ENCODE assay signal across 9 mouse cellular contexts in genomic region chr11:117330951-117331254, GRCm38 (mm10).
A peak's percentile ranks its signal among the peaks of the same experiment; 100 is the strongest.
DNase-seq lines count a peak whose midpoint lies in the region; ATAC-seq and TF ChIP-seq lines count a peak whose summit lies in the region.
"Had no signal": no experiment of that assay in that cellular context is flagged by ENCODE, and none has a peak within 500 bp of the region (broad histone marks: within the 10 kb centered on the region; RNA-seq: fewer than 3 reads in every experiment).

No protein-coding gene starts in this region.

- H3K4me3 ChIP-seq in heart, embryonic 15.5 days: no peak overlapping the region
- H3K4me3 ChIP-seq in MEL (ENCODE audit: control insufficient read depth in 1 of 2, insufficient read depth in 1 of 2, low read depth in 2 of 2, low read length in 2 of 2): peak overlapping the region; percentile 67 to 77
- H3K4me3 ChIP-seq in hindbrain, embryonic 16.5 days (ENCODE audit: low read length): no peak overlapping the region
- no peak overlapping the region for H3K4me3 ChIP-seq in midbrain, embryonic 12.5 days

- H3K4me2 ChIP-seq in heart, embryonic 15.5 days: peak overlapping the region; percentile 94
- peak overlapping the region; percentile 79 for H3K4me2 ChIP-seq in hindbrain, embryonic 16.5 days (ENCODE audit: low read length)
- H3K4me2 ChIP-seq in midbrain, embryonic 12.5 days (replicated peaks): peak overlapping the region; percentile 71

- no peak for TF ChIP-seq CTCF in MEL (IDR thresholded peaks at IDR 0.05 in 2 of 3, conservative IDR thresholded peaks at IDR 0.05 in 1 of 3; ENCODE audit: control insufficient read depth in 1 of 3, insufficient read depth in 1 of 3, low read depth in 2 of 3, low read length in 3 of 3, poor library complexity in 1 of 3, severe bottlenecking in 1 of 3)

- no peaks in the 10 kb centered on the region for H3K27me3 ChIP-seq in heart, embryonic 15.5 days
- no peaks in the 10 kb centered on the region for H3K27me3 ChIP-seq in MEL (ENCODE audit: control insufficient read depth in 1 of 2, insufficient read depth in 2 of 2, low read length in 2 of 2)
- no peaks in the 10 kb centered on the region for H3K27me3 ChIP-seq in hindbrain, embryonic 16.5 days (replicated peaks; ENCODE audit: control insufficient read depth, insufficient read depth, low read length)
- no peaks in the 10 kb centered on the region for H3K27me3 ChIP-seq in midbrain, embryonic 12.5 days

- 29% methylated on average over 7 of the region's 7 CpGs for WGBS in heart, embryonic 15.5 days
- 41% methylated on average over 7 of the region's 7 CpGs for WGBS in hindbrain, embryonic 16.5 days
- 22% methylated on average over 7 of the region's 7 CpGs for WGBS in midbrain, embryonic 12.5 days

- no peak overlapping the region for H3K9ac ChIP-seq in heart, embryonic 15.5 days
- H3K9ac ChIP-seq in MEL (ENCODE audit: control insufficient read depth, low read depth, low read length, poor library complexity, severe bottlenecking): peak overlapping the region; percentile 76
- H3K9ac ChIP-seq in hindbrain, embryonic 16.5 days (ENCODE audit: low read depth, low read length): peak overlapping the region; percentile 86; the same call in 1 of the 2 replicates
- H3K9ac ChIP-seq in midbrain, embryonic 12.5 days (replicated peaks): peak overlapping the region; percentile 92; the same call in 1 of the 2 replicates

- peak in 1 of 2 experiments; percentile 56; a peak in 2 of 4 replicates for TF ChIP-seq POLR2A in MEL (IDR thresholded peaks at IDR 0.05; ENCODE audit: control insufficient read depth in 1 of 2, insufficient read depth in 1 of 2, low read depth in 1 of 2, low read length in 2 of 2, poor library complexity in 1 of 2)

- no peak for TF ChIP-seq RAD21 in MEL (IDR thresholded peaks at IDR 0.05; ENCODE audit: low read depth, low read length)

- intact Hi-C loops in heart, postnatal 25 days (cut with DNase I): no loop called here

- TF ChIP-seq EP300 in MEL (IDR thresholded peaks at IDR 0.05; ENCODE audit: low read depth in 1 of 2, low read length in 2 of 2): peak; percentile 49 to 84

- H3K27ac ChIP-seq in heart, embryonic 15.5 days: peak overlapping the region; percentile 79
- H3K27ac ChIP-seq in MEL (ENCODE audit: control insufficient read depth, low read depth, low read length): peak overlapping the region; percentile 83
- H3K27ac ChIP-seq in hindbrain, embryonic 16.5 days (ENCODE audit: low read depth, low read length): peak overlapping the region; percentile 94
- peak overlapping the region; percentile 99 for H3K27ac ChIP-seq in midbrain, embryonic 12.5 days (replicated peaks)

- H3K36me3 ChIP-seq in heart, embryonic 15.5 days: no peaks in the 10 kb centered on the region
- H3K36me3 ChIP-seq in MEL (ENCODE audit: control insufficient read depth in 1 of 2, insufficient read depth in 2 of 2, low read length in 2 of 2): peaks cover 0 to 41% of the 10 kb centered on the region in 2 experiments; a peak in 2 of 4 replicates
- H3K36me3 ChIP-seq in hindbrain, embryonic 16.5 days (ENCODE audit: control insufficient read depth, insufficient read depth, low read length): no peaks in the 10 kb centered on the region
- no peaks in the 10 kb centered on the region for H3K36me3 ChIP-seq in midbrain, embryonic 12.5 days

- no peak for DNase-seq in heart, postnatal 25 days (ENCODE audit: low spot score)
- peak; percentile 83 for DNase-seq in MEL (ENCODE audit: low read depth, low spot score)
- no peak for DNase-seq in cerebellum, adult 11-12 months
- DNase-seq in layer of hippocampus, adult 9-11 months: no peak
- DNase-seq in adrenal gland, postnatal 14 days: no peak
- DNase-seq: cerebellum, adult 11 months had no signal

- no peak for ATAC-seq in heart, embryonic 15.5 days (replicated peaks; ENCODE audit: insufficient number of reproducible peaks, insufficient read depth, low FRiP score, low read depth)
- no peak for ATAC-seq in hindbrain, embryonic 16.5 days
- no peak for ATAC-seq in midbrain, embryonic 12.5 days (ENCODE audit: low FRiP score, low read depth)

- H3K9me3 ChIP-seq in heart, embryonic 15.5 days (replicated peaks): no peaks in the 10 kb centered on the region
- no peaks in the 10 kb centered on the region for H3K9me3 ChIP-seq in MEL (replicated peaks; ENCODE audit: insufficient read depth, low read length)
- no peaks in the 10 kb centered on the region for H3K9me3 ChIP-seq in hindbrain, embryonic 16.5 days (ENCODE audit: control insufficient read depth, low read length)
- no peaks in the 10 kb centered on the region for H3K9me3 ChIP-seq in midbrain, embryonic 12.5 days

- H3K79me2 ChIP-seq in MEL (ENCODE audit: control insufficient read depth, insufficient read depth, low read length, poor library complexity): peaks cover 46% of the 10 kb centered on the region

- peaks cover 76% of the 10 kb centered on the region for H3K4me1 ChIP-seq in heart, embryonic 15.5 days (replicated peaks)
- H3K4me1 ChIP-seq in MEL (ENCODE audit: control insufficient read depth in 1 of 2, insufficient read depth in 2 of 2, low read length in 2 of 2): peaks cover 24 to 60% of the 10 kb centered on the region in 2 experiments
- peaks cover 49% of the 10 kb centered on the region for H3K4me1 ChIP-seq in hindbrain, embryonic 16.5 days (ENCODE audit: control insufficient read depth, insufficient read depth, low read depth, low read length)
- H3K4me1 ChIP-seq in midbrain, embryonic 12.5 days: peaks cover 63% of the 10 kb centered on the region

TF ChIP-seq in MEL, 35 proteins besides CTCF, POLR2A, EP300 and RAD21:
- TF ChIP-seq JUND (IDR thresholded peaks at IDR 0.05; ENCODE audit: low read depth, low read length) (no peak), ZMIZ1 (IDR thresholded peaks at IDR 0.05; ENCODE audit: low read depth, low read length) (no peak; the same call in 1 of the 2 replicates), KAT2A (conservative IDR thresholded peaks at IDR 0.05; ENCODE audit: low read depth, low read length) (no peak), MAX (IDR thresholded peaks at IDR 0.05; ENCODE audit: low read length) (no peak), MAZ (IDR thresholded peaks at IDR 0.05; ENCODE audit: low read depth, low read length) (peak; percentile 93; the same call in 1 of the 2 replicates), MYC (IDR thresholded peaks at IDR 0.05; ENCODE audit: low read depth, low read length) (no peak), BHLHE40 (IDR thresholded peaks at IDR 0.05; ENCODE audit: borderline replicate concordance, low read depth, low read length) (no peak), CHD1 (IDR thresholded peaks at IDR 0.05; ENCODE audit: low read depth, low read length) (peak; percentile 20; the same call in 1 of the 2 replicates), USF2 (IDR thresholded peaks at IDR 0.05; ENCODE audit: borderline replicate concordance in 1 of 2, insufficient read depth in 1 of 2, low read depth in 1 of 2, low read length in 2 of 2) (no peak), UBTF (IDR thresholded peaks at IDR 0.05; ENCODE audit: borderline replicate concordance, insufficient read depth, low read depth, low read length) (no peak), POLR2AphosphoS5 (IDR thresholded peaks at IDR 0.05; ENCODE audit: borderline replicate concordance, low read depth, low read length) (no peak), GATA1 (IDR thresholded peaks at IDR 0.05; ENCODE audit: low read depth, low read length) (peak; percentile 63; the same call in 1 of the 2 replicates), E2F4 (IDR thresholded peaks at IDR 0.05; ENCODE audit: borderline replicate concordance, low read depth, low read length) (no peak), ZKSCAN1 (IDR thresholded peaks at IDR 0.05; ENCODE audit: low read depth, low read length) (no peak), MYB (IDR thresholded peaks at IDR 0.05; ENCODE audit: low read depth, low read length) (peak; percentile 77), ELF1 (IDR thresholded peaks at IDR 0.05; ENCODE audit: low read depth, low read length) (peak; percentile 76; the same call in 1 of the 2 replicates), NELFE (IDR thresholded peaks at IDR 0.05; ENCODE audit: low read depth, low read length) (peak; percentile 46; the same call in 1 of the 2 replicates), POLR2AphosphoS2 (IDR thresholded peaks at IDR 0.05; ENCODE audit: low read length) (no peak), RCOR1 (IDR thresholded peaks at IDR 0.05; ENCODE audit: low read depth, low read length) (no peak), ETS1 (IDR thresholded peaks at IDR 0.05; ENCODE audit: low read depth, low read length) (no peak), MEF2A (IDR thresholded peaks at IDR 0.05; ENCODE audit: extremely low read depth, insufficient replicate concordance, low read depth, low read length, poor library complexity, severe bottlenecking) (no peak), TBP (IDR thresholded peaks at IDR 0.05; ENCODE audit: low read depth, low read length) (peak; percentile 38; the same call in 1 of the 2 replicates), CHD2 (IDR thresholded peaks at IDR 0.05; ENCODE audit: low read length) (no peak), USF1 (IDR thresholded peaks at IDR 0.05; ENCODE audit: low read depth, low read length) (no peak), ZC3H11A (IDR thresholded peaks at IDR 0.05; ENCODE audit: low read depth, low read length) (no peak), MAFK (IDR thresholded peaks at IDR 0.05; ENCODE audit: borderline replicate concordance, low read depth, low read length) (no peak), TAL1 (IDR thresholded peaks at IDR 0.05; ENCODE audit: low read length) (0 out of 2 replicates have a peak, but pooled peaks have one; percentile 9), MXI1 (IDR thresholded peaks at IDR 0.05; ENCODE audit: low read depth, low read length) (no peak), SMC3 (IDR thresholded peaks at IDR 0.05; ENCODE audit: low read depth, low read length) (no peak; the same call in 1 of the 2 replicates), GABPA (IDR thresholded peaks at IDR 0.05; ENCODE audit: low read depth, low read length) (no peak), SIN3A (IDR thresholded peaks at IDR 0.05; ENCODE audit: low read length) (no peak; the same call in 1 of the 2 replicates), NRF1 (IDR thresholded peaks at IDR 0.05; ENCODE audit: insufficient read depth, low read depth, low read length, poor library complexity, severe bottlenecking) (no peak), TCF12 (IDR thresholded peaks at IDR 0.05; ENCODE audit: low read depth, low read length) (peak; percentile 43; the same call in 1 of the 2 replicates), ZNF384 (IDR thresholded peaks at IDR 0.05; ENCODE audit: low read depth, low read length) (no peak), HCFC1 (IDR thresholded peaks at IDR 0.05; ENCODE audit: low read depth, low read length) (no peak)

Comparison
In these comparisons a context has a peak if more than half of its experiments do, and no peak if none do; other contexts are left out.
1. H3K4me3 ChIP-seq: peak in MEL (2 of 2); none in heart, embryonic 15.5 days (single experiment), hindbrain, embryonic 16.5 days (single experiment) and midbrain, embryonic 12.5 days (single experiment).
2. Peak in every context shown above with its lines, with median percentiles within 50 percentile points of each other: H3K27ac ChIP-seq and H3K4me2 ChIP-seq.